Mouse (Mus musculus): ENCODE measurements around the gene Prom2. TPM values are rescaled to one million over a fixed set of nuclear protein-coding genes. Genes with fewer than 3 reads are reported as not detected.

Gene Prom2
- polyA plus RNA-seq, 1 experiment from 2014 or later = 0.77 TPM

DNA sequence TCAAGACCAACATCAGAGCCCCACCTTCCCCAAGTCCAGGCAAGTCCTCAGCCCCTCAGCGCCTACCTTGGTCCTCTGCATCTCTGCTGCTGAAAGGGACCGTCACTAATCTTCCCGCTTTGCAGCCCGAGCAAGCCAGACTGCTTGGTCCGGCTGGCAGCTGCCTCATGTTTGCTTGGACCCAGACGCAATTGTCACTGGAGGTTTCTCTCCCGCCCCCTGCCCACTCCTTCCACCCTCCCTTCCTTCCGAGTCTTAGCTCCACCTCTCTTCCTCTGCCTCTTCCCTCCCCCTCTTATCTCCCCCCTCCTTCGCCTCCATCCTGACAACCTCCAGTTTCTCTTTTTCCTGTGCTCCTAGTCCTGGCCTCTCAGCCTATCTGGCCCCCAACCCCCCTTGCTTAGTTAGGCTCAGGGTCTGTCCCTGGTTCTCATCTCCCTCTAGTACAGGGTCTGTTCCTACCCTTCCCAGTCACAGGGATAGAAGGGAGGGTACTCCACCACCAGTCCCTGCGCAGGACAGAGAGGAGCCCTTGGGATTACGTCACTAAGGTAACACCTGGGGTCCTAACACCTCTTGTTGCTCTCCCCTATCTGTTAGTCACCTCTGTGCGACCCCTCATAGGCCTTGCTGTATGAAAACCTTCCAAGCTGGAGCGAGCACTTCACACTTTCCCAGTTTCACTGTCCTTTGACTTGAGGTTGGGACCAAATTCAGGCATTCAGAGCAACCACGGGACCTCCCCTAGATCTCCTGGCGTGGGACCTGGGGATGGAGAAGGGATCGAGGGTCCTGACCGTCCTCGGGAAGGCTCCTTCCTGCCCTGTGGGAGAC, 19.9 kb downstream of the Prom2 start:
- WGBS = under 1% methylated on average over 18 of the region's 18 CpGs
- 0 out of 2 replicates have a peak, but pooled peaks cover 4% of the 10 kb centered on the region for H3K27me3 ChIP-seq
- peak overlapping the region; percentile 34 for H3K4me3 ChIP-seq
- no peaks in the 10 kb centered on the region for H3K9me3 ChIP-seq (replicated peaks)
- H3K9ac ChIP-seq = peak overlapping the region; percentile 56
- H3K4me1 ChIP-seq = peaks cover 29% of the 10 kb centered on the region
- peak overlapping the region; percentile 59 for H3K4me2 ChIP-seq (replicated peaks)
- H3K27ac ChIP-seq = peak overlapping the region; percentile 71
- peak; percentile 79 for ATAC-seq (ENCODE audit: low FRiP score)
- no peaks in the 10 kb centered on the region for H3K36me3 ChIP-seq

DNA sequence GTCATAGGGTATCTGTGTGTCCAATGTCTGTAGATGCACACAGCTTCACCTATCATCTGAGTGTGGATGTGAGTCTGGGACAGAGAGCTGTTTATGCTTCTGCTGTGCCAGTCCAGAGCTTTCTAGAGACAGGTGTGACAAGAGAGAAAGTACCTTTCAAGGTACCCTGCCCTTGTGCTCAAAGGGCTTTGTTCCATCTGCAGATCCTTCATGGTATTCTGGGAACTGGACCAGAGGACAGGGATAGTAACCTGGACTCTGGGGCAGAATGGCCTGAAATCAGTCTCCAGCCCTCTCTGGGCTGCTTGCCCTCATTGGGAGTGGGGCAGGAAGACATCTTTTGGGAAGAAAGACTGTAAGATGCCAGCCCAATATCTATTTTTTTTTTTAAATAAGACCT, 21.1 kb downstream of the Prom2 start:
- Histone ChIP-seq H3K27ac (no peak overlapping the region), H3K9me3 (replicated peaks) (no peaks in the 10 kb centered on the region), H3K9ac (no peak overlapping the region), H3K27me3 (0 out of 2 replicates have a peak, but pooled peaks cover 4% of the 10 kb centered on the region), H3K4me3 (no peak overlapping the region), H3K4me2 (replicated peaks) (no peak overlapping the region; the same call in 1 of the 2 replicates), H3K36me3 (no peaks in the 10 kb centered on the region), H3K4me1 (peaks cover 29% of the 10 kb centered on the region)
- ATAC-seq (ENCODE audit: low FRiP score) = no peak

DNA sequence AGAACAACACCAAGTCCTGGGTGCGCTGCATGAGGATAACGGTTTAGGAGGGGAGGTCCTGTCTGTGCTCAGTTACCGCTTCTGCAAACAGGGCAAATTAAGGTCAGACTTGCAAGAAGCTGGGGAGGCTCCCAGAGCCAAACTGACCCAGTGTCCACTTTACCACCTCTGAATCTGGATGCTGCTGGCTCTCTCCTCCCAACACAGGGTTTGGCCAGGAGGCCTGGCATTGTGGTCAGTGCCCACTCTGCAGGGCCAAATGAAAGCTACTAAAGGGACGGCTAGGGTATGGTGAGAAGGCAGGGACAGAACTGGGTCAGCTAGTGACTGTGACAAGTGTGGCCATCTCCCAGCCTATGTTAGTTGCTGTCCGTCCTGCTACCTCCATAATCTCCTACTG, 22.0 kb downstream of the Prom2 start:
- H3K9ac ChIP-seq = no peak overlapping the region
- H3K27ac ChIP-seq = no peak overlapping the region
- ATAC-seq (ENCODE audit: low FRiP score) = no peak
- no peak overlapping the region for H3K4me2 ChIP-seq (replicated peaks)
- no peaks in the 10 kb centered on the region for H3K9me3 ChIP-seq (replicated peaks)
- H3K4me1 ChIP-seq = peaks cover 29% of the 10 kb centered on the region
- 0 out of 2 replicates have a peak, but pooled peaks cover 4% of the 10 kb centered on the region for H3K27me3 ChIP-seq
- 85% methylated on average over 5 of the region's 5 CpGs for WGBS
- H3K36me3 ChIP-seq = no peaks in the 10 kb centered on the region
- H3K4me3 ChIP-seq = no peak overlapping the region

DNA sequence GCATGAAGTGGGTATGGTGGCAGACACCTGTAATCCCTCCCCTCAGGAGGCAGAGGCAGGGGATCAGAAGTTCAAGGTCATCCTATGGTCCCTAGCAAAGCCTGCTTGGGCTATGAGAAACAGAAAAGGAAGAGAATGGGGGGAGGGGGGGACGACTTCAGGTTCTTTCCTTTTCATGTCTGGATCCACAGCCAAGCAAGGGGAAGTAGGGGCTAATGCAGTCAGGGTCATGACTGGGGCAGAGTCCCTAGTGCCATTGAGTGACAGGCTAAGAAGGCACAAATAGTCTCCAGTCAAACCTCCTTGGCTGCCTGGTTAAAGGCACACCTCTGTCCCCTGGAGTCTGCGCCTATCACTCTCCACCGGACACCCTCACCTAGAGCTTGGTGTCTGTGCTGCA, 22.4 kb downstream of the Prom2 start:
- 57% methylated on average over 3 of the region's 3 CpGs for WGBS
- Histone ChIP-seq H3K9ac (no peak overlapping the region), H3K27me3 (0 out of 2 replicates have a peak, but pooled peaks cover 4% of the 10 kb centered on the region)

DNA sequence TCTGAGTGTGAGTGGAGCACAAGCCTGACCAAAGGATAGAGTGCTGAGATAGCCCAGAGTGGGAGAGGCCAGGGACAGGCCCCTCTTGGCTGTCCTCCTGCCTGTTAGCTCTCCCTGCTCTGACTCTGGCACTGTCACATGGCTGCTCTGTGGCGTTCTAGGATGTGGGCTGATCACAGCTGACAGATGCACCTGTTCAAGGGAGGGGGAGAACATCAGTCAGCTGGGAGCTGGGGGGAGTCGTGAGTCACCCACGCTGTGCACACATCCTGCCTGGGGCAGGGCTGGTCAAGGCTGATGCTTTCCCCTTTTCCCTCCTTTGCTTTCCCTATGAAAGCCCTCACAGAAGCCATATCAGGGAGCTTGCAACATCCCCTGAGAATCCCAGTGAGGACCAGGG, 23.0 kb downstream of the Prom2 start:
- no peak for ATAC-seq (ENCODE audit: low FRiP score)
- no peak overlapping the region for H3K27ac ChIP-seq
- H3K4me3 ChIP-seq = no peak overlapping the region
- no peak overlapping the region for H3K4me2 ChIP-seq (replicated peaks)
- no peaks in the 10 kb centered on the region for H3K9me3 ChIP-seq (replicated peaks)
- H3K36me3 ChIP-seq = no peaks in the 10 kb centered on the region
- no peak overlapping the region for H3K9ac ChIP-seq
- WGBS = 49% methylated on average over 3 of the region's 3 CpGs
- peaks cover 29% of the 10 kb centered on the region for H3K4me1 ChIP-seq
- H3K27me3 ChIP-seq = 0 out of 2 replicates have a peak, but pooled peaks cover 4% of the 10 kb centered on the region

More for the DNA sequence above, 22.4 kb downstream of the Prom2 start:
- H3K27ac ChIP-seq = no peak overlapping the region
- H3K9me3 ChIP-seq (replicated peaks) = no peaks in the 10 kb centered on the region
- H3K4me2 ChIP-seq (replicated peaks) = no peak overlapping the region
- H3K36me3 ChIP-seq = no peaks in the 10 kb centered on the region
- ATAC-seq (ENCODE audit: low FRiP score) = no peak
- H3K4me3 ChIP-seq = no peak overlapping the region
- H3K4me1 ChIP-seq = peaks cover 29% of the 10 kb centered on the region

DNA sequence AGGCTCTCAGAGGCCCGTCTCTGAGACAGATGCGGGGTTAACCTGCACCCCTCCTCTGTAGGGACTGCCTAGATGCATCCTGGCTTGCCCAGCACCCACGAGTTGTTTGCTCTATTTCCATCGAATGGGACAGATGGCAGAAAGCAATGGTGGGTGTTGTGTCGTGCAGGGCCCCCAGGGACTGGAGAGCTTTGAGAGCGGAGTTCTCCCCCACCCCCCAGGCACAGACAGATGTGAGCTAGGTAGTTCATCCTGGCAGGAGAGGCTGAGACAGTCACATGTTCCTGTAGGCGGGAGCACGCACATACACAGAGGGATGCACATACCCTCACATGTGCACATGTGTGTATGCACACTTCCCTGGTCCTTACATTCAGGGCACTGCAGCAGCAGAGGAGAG, 24.2 kb downstream of the Prom2 start:
- Histone ChIP-seq H3K4me1 (peaks cover 30% of the 10 kb centered on the region), H3K27ac (no peak overlapping the region), H3K4me3 (no peak overlapping the region), H3K36me3 (no peaks in the 10 kb centered on the region), H3K9me3 (replicated peaks) (no peaks in the 10 kb centered on the region), H3K4me2 (replicated peaks) (no peak overlapping the region), H3K9ac (no peak overlapping the region), H3K27me3 (0 out of 2 replicates have a peak, but pooled peaks cover 4% of the 10 kb centered on the region)
- 79% methylated on average over 8 of the region's 8 CpGs for WGBS
- ATAC-seq (ENCODE audit: low FRiP score) = no peak

DNA sequence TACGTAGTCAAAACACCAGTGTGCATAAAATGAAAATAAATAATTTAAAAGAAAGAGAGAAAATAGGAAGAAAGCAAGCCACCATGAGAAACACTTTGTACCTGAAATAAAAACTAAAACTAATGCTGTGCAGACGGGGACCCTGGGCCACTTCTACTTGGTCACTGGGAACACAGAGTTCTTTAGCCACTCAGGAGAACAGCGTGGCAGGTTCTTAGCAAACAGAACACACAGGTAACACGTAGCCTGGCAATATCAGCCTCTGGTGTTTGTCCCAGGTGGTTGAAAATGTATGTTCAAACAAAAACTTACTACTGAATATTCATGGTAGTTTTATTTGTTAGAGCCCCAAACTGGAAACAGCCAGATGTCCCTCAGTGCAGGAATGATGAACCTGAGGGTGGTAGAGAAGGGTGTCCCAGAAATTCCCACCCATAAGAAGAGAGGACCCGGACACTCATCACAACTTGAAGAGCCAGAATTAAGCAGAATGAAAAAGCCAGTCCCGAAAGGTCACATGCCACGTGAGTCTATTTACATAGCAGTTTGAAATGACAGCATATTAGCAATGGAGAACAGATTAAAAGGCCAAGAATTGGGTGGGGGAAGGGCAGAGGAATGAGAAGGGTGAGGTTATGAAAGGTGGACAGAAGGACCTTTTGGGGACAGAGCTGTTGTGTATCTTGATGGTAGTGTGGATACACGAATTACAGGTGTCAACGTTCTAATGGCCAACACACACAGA, 26.7 kb downstream of the Prom2 start:
- Histone ChIP-seq H3K36me3 (no peaks in the 10 kb centered on the region), H3K9me3 (replicated peaks) (no peaks in the 10 kb centered on the region), H3K27ac (no peak overlapping the region), H3K4me3 (no peak overlapping the region), H3K27me3 (0 out of 2 replicates have a peak, but pooled peaks cover 4% of the 10 kb centered on the region), H3K9ac (no peak overlapping the region), H3K4me2 (replicated peaks) (no peak overlapping the region), H3K4me1 (peaks cover 25% of the 10 kb centered on the region)
- 82% methylated on average over 9 of the region's 9 CpGs for WGBS
- ATAC-seq (ENCODE audit: low FRiP score) = no peak

DNA sequence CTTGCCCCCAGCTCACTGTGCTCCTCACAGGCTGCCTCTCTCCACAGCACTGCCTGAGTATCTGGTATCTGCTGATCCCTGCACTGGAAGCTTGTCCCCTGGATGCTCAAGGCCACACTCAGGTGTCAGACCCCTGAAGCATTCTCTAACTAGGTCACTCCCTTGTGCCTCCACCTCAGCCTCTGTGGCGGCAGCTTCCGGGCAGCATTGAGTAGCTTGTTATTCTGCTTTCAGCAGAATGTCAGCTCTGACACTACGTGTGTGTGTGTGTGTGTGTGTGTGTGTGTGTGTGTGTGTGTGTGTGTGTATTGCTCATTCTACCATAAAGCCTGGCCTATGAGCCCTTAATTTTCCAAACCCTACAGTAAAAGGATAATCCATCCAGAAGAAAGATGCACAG, 28.0 kb downstream of the Prom2 start:
- WGBS = 60% methylated on average over 3 of the region's 3 CpGs
- Histone ChIP-seq H3K27ac (no peak overlapping the region), H3K4me1 (peaks cover 21% of the 10 kb centered on the region)

DNA sequence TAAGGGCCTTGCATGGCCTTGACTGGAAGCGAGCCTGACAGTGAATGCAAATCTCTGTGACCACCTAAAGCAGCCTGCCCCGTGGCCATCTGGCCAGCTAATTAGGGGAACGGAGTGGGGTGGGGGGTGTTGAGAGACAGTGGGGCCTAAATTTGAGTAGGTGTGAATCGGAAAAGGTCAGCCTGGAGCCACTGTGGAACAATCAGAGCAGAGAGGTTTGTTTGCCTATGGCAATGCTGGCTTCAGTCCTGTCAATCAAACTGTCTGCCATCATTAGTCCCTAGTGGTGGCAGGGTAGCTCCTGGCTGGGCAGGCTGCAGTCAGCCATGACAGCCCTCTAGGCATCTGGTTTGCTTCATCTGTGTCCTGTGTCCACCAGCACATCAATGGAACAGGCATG, 29.8 kb downstream of the Prom2 start:
- H3K4me1 ChIP-seq = peaks cover 19% of the 10 kb centered on the region
- H3K27me3 ChIP-seq = no peaks in the 10 kb centered on the region
- 28% methylated on average over 4 of the region's 4 CpGs for WGBS
- H3K4me2 ChIP-seq (replicated peaks) = no peak overlapping the region
- H3K36me3 ChIP-seq = no peaks in the 10 kb centered on the region
- peak overlapping the region; percentile 44; the same call in 1 of the 2 replicates for H3K27ac ChIP-seq
- H3K9me3 ChIP-seq (replicated peaks) = no peaks in the 10 kb centered on the region
- no peak overlapping the region for H3K9ac ChIP-seq
- peak; percentile 38 for ATAC-seq (ENCODE audit: low FRiP score)
- no peak overlapping the region for H3K4me3 ChIP-seq

More for the DNA sequence above, 28.0 kb downstream of the Prom2 start:
- Histone ChIP-seq H3K36me3 (no peaks in the 10 kb centered on the region), H3K4me3 (no peak overlapping the region), H3K9ac (no peak overlapping the region), H3K27me3 (0 out of 2 replicates have a peak, but pooled peaks cover 2% of the 10 kb centered on the region), H3K9me3 (replicated peaks) (no peaks in the 10 kb centered on the region), H3K4me2 (replicated peaks) (no peak overlapping the region)
- ATAC-seq (ENCODE audit: low FRiP score) = no peak

DNA sequence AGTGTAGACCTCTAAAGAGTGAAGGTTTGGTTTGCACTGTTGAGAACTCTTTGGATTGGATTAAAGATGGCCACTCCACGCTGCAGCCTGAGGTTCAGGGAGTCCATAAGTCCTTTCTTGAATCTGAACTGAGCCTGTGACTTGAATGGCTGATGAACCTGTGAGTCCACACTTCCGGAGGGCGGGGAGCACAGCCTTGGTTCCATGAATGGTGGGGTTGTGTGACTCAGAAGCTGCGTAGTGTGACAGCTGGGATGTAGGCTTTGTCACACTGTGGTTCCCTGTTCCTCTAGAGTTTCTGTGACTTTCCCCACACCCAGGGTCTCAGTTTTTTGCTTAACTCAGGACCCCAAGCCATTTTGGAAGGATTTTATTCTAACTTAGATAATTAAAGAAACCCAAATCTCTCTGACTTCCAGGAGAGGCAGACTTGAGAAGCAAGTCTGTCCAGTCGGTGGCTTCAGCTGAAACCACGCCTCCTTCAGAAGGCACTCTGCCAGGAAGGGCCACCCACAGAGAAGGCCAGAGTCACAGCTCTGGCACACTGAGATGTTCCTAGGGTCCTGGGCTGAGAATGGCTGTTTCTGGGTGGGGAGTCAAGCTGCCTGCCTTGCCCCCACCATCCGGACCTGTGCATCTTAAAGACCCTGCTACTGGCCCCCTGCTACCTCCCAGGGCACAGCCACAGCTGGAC, 33.2 kb downstream of the Prom2 start:
- no peak overlapping the region for H3K4me3 ChIP-seq
- 59% methylated on average over 7 of the region's 7 CpGs for WGBS
- H3K4me2 ChIP-seq (replicated peaks) = no peak overlapping the region
- H3K27me3 ChIP-seq = 0 out of 2 replicates have a peak, but pooled peaks cover 2% of the 10 kb centered on the region
- ATAC-seq (ENCODE audit: low FRiP score) = no peak
- H3K9me3 ChIP-seq (replicated peaks) = no peaks in the 10 kb centered on the region
- H3K9ac ChIP-seq = no peak overlapping the region
- no peaks in the 10 kb centered on the region for H3K36me3 ChIP-seq
- H3K4me1 ChIP-seq = peaks cover 24% of the 10 kb centered on the region
- no peak overlapping the region for H3K27ac ChIP-seq

DNA sequence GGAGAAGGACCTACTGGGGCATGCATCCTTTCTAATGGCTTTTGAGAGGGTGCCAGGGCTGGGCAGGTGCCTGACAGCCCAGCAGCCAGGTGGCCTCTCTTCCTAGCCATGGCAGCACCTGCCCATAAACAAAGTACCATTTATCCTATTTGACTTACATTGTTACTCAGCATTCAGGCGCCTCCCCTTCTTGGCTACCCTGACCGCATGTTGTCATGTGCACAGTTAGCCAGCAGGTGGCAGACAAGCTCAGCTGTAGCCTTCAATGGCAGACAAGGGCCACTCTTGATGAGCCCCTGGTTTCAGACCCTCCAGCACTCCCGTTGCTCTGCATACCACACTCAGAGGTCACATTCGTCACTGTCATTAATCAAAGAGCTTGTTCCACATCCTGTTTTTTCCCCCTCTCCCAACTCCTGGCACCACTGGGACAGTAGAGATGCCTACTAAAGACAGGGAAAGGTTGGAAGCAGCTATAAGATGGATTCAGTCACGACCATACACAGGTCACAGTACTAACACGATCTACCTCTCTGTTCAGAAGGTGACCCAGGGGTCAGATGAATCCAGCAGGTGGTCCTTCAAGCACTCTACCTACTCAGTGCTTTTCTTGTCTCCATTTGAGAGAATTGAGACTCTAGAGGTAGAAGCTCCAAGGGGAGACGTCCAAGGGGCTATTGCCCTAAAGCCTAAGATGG, 34.0 kb downstream of the Prom2 start:
- Histone ChIP-seq H3K9me3 (replicated peaks) (no peaks in the 10 kb centered on the region), H3K4me1 (peaks cover 21% of the 10 kb centered on the region), H3K4me3 (no peak overlapping the region), H3K9ac (no peak overlapping the region), H3K4me2 (replicated peaks) (no peak overlapping the region), H3K27me3 (0 out of 2 replicates have a peak, but pooled peaks cover 2% of the 10 kb centered on the region), H3K36me3 (no peaks in the 10 kb centered on the region), H3K27ac (no peak overlapping the region)
- ATAC-seq (ENCODE audit: low FRiP score) = peak; percentile 56
- 30% methylated on average over 7 of the region's 7 CpGs for WGBS

Measured in hindbrain, embryonic 12.5 days (tissue).